Mouse (Mus musculus) hindbrain, embryonic 14.5 days (tissue): Measurements from ENCODE around the gene Gadd45gip1. TPM values are rescaled to one million over a fixed set of nuclear protein-coding genes. Genes with fewer than 3 reads are reported as not detected.

Experiments
- ATAC-seq: fragments of 200-750 bp; cut with Nextera tagmentation; 2 replicates; pipeline ENCODE4 v1.8.0; 2017; ENCODE audit warnings: moderate number of reproducible peaks, mild to moderate bottlenecking, moderate TSS enrichment, moderate library complexity; ENCODE audit not compliant: low FRiP score
- DNase-seq: peaks from one replicate; pipeline ENCODE4 v3.0.0-alpha.2; 2015; ENCODE audit warnings: low spot score
- H3K27ac ChIP-seq: fragments of 300-500 bp; sonication (generic); 2 replicates; pipeline ENCODE4 v1.5.1; 2014; ENCODE audit warnings: mild to moderate bottlenecking, moderate library complexity
- H3K27me3 ChIP-seq: fragments of 300-500 bp; sonication (generic); 2 replicates; pipeline ENCODE4 v1.6.1; 2014; ENCODE audit warnings: mild to moderate bottlenecking, low read length, mixed read lengths; ENCODE audit not compliant: control insufficient read depth, insufficient read depth
- H3K36me3 ChIP-seq: fragments of 300-500 bp; sonication (generic); replicated peaks from 2 replicates; pipeline ENCODE4 v1.6.1; 2014; ENCODE audit not compliant: control insufficient read depth, insufficient read depth
- H3K4me1 ChIP-seq: fragments of 300-500 bp; sonication (generic); replicated peaks from 2 replicates; pipeline ENCODE4 v1.6.1; 2014; ENCODE audit warnings: antibody characterized with exemption, low read length, mixed read lengths; ENCODE audit not compliant: control insufficient read depth, insufficient read depth
- H3K4me2 ChIP-seq: fragments of 300-500 bp; sonication (generic); replicated peaks from 2 replicates; pipeline ENCODE4 v1.6.1; 2014; ENCODE audit warnings: mild to moderate bottlenecking, moderate library complexity
- H3K4me3 ChIP-seq: fragments of 300-500 bp; sonication (generic); replicated peaks from 2 replicates; pipeline ENCODE4 v1.5.1; 2014; ENCODE audit warnings: mild to moderate bottlenecking, low read length
- H3K9ac ChIP-seq: fragments of 300-500 bp; sonication (generic); 2 replicates; pipeline ENCODE4 v1.6.1; 2014
- H3K9me3 ChIP-seq: fragments of 300-500 bp; sonication (generic); 2 replicates; pipeline ENCODE4 v1.6.1; 2016; ENCODE audit warnings: low read length; ENCODE audit not compliant: control insufficient read depth
- WGBS: fragments of 180-500 bp; shearing (Covaris S2); extraction: QIAGEN DNeasy Blood & Tissue Kit; methylation state at CpG from one replicate; pipeline ENCODE4 v1.1.7; 2014; 5-methylcytosine and 5-hydroxymethylcytosine counted together
- polyA plus RNA-seq: library from polyadenylated mRNA; unstranded; fragments of >200 nt; fragmentation: Nextera tagmentation; extraction: Ambion mirVana; gene quantifications from 2 replicates; pipeline ENCODE4 v1.2.1, GENCODE M21; 2014

The Gadd45gip1 gene
- polyA plus RNA-seq, result 35.0 and 37.4 TPM in 2 replicates

DNA sequence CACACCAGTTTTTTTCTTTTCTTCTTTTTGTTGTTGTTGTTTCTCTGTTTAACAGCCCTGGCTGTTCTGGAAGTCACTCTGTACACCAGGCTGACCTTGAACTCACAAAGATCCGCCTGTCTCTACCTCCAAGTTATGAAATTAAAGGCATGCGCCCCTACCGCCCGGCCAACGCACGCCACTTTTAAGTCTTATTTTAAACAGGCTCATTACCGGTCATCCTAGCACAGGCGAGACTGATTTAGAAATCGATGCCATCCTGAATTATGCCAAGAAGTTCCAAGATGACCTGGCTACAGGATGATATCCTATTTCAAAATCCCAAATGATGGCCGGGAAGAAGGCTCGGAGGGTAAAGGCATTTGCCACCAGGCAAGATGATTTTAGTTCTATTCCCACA, at the start of gene Gadd45gip1:
Gene Gadd45gip1 (plus strand): TSS at position 33 of the 400 bp plus-strand sequence.
- H3K27ac ChIP-seq, result peak within 1 kb of the TSS; percentile 96
- H3K36me3 ChIP-seq, result peaks cover 28% of the 10 kb centered on the region
- DNase-seq (no peak), ATAC-seq (no peak)
- H3K27me3 ChIP-seq, result no peaks in the 10 kb centered on the region
- no peaks in the 10 kb centered on the region for H3K9me3 ChIP-seq
- H3K4me1 ChIP-seq, result peaks cover 11% of the 10 kb centered on the region
- peak within 1 kb of the TSS; percentile 85 for H3K4me3 ChIP-seq
- peak within 1 kb of the TSS; percentile 59 for H3K4me2 ChIP-seq
- 82% methylated on average over 11 of the region's 11 CpGs for WGBS
- H3K9ac ChIP-seq, result peak within 1 kb of the TSS; percentile 91

DNA sequence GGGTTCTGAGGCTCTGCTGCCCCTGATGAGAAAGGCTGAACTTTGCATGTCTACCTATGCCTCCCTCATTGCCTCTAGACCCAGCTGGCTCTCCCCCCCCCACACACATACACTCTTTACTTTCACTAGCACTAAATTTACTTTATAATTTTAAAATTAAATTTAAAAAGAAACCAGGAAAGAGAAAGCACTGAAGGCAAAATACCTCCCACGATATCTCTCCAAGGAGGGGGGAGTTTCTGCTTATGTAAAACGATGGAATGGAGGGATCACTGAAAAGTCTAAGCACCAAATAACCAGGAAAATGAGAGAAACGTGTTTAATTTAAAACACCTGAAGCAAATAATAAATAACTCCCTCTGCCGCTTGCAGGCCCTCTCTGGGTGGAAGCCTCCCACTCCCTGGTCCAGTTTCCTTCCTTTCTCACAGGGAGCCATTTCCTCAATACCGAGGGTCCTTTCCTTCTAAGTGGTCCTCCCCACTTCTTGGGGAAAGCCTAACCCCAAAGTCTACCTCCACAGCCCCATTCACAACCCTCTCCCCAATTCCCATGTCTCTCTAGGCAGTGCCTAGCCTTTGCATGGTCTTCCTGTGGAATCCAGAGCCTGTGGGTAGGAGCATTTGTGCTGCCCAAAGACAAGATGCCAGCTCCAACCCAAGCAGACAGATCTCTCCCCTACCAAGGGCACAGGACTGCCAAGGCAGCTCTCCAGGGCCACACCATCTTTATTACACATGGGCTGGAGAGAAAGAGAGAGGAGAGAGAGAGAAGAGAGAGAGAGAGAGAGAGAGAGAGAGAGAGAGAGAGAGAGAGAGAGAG, 49.4 kb upstream of the Gadd45gip1 start:
- H3K4me2 ChIP-seq, result no peak overlapping the region
- DNase-seq (no peak), ATAC-seq (no peak)
- no peaks in the 10 kb centered on the region for H3K9me3 ChIP-seq
- H3K27ac ChIP-seq, result no peak overlapping the region
- peaks cover 32% of the 10 kb centered on the region for H3K4me1 ChIP-seq
- peaks cover 93% of the 10 kb centered on the region for H3K27me3 ChIP-seq
- no peaks in the 10 kb centered on the region for H3K36me3 ChIP-seq
- 21% methylated on average over 5 of the region's 5 CpGs for WGBS
- no peak overlapping the region for H3K9ac ChIP-seq
- no peak overlapping the region for H3K4me3 ChIP-seq

GRCm38 (mm10) chr8:84782680-84783079, 48.6 kb upstream of the Gadd45gip1 start:
- DNase-seq (no peak), ATAC-seq (no peak)
- H3K27ac ChIP-seq, result no peak overlapping the region
- peaks cover 32% of the 10 kb centered on the region for H3K4me1 ChIP-seq
- H3K4me2 ChIP-seq, result no peak overlapping the region
- H3K9ac ChIP-seq, result no peak overlapping the region
- no peak overlapping the region for H3K4me3 ChIP-seq
- H3K9me3 ChIP-seq, result no peaks in the 10 kb centered on the region
- 16% methylated on average over 10 of the region's 10 CpGs for WGBS
- H3K27me3 ChIP-seq, result peaks cover 93% of the 10 kb centered on the region
- no peaks in the 10 kb centered on the region for H3K36me3 ChIP-seq

- Histone ChIP-seq H3K4me1 (peaks cover 37% of the 10 kb centered on the region), H3K4me2 (no peak overlapping the region), H3K27ac (no peak overlapping the region), H3K36me3 (no peaks in the 10 kb centered on the region), H3K4me3 (no peak overlapping the region), H3K27me3 (peaks cover 93% of the 10 kb centered on the region), H3K9me3 (no peaks in the 10 kb centered on the region), H3K9ac (no peak overlapping the region)
- no peak for ATAC-seq
- 12% methylated on average over 11 of the region's 11 CpGs for WGBS
- no peak for DNase-seq
Observed at GRCm38 (mm10) chr8:84783198-84783918, 48.0 kb upstream of the Gadd45gip1 start.

DNA sequence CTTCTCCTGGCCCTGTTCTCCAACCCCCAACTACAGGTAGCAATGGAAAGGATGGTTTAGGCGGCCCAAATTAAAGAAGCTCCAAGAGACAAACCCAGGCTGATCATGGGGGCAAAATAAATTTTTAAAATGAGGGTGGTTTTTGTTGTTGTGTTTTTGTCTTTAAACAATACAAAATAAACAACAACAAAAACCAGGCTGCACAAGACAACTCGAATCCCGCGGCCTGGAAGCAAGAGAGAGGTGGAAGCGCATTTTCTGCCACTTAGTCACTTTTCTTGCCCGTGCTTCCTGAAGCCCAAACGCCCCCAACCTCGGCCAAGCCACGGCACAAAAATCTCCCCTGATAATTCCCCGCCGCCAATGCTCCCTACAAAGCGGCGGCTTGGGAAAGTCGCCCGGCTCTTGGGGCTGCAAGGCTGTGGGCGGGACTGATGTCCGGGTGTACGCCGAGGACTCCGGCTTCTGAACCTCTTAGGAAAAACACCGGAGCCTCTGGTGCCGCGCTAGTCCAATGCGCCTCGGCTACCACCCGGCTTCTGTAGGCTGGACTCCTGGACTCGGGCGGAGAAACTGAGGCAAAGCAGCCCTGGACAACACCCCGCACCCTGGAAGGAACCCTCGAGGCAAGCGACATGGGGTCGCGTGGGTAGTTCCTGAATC, 47.3 kb upstream of the Gadd45gip1 start:
- Histone ChIP-seq H3K36me3 (no peaks in the 10 kb centered on the region), H3K27me3 (peaks cover 93% of the 10 kb centered on the region), H3K4me3 (peak overlapping the region; percentile 16), H3K4me2 (peak overlapping the region; percentile 45), H3K9ac (peak overlapping the region; percentile 51), H3K27ac (no peak overlapping the region), H3K9me3 (no peaks in the 10 kb centered on the region), H3K4me1 (peaks cover 40% of the 10 kb centered on the region)
- WGBS, result 3% methylated on average over 33 of the region's 33 CpGs
- ATAC-seq (no peak), DNase-seq (no peak)

DNA sequence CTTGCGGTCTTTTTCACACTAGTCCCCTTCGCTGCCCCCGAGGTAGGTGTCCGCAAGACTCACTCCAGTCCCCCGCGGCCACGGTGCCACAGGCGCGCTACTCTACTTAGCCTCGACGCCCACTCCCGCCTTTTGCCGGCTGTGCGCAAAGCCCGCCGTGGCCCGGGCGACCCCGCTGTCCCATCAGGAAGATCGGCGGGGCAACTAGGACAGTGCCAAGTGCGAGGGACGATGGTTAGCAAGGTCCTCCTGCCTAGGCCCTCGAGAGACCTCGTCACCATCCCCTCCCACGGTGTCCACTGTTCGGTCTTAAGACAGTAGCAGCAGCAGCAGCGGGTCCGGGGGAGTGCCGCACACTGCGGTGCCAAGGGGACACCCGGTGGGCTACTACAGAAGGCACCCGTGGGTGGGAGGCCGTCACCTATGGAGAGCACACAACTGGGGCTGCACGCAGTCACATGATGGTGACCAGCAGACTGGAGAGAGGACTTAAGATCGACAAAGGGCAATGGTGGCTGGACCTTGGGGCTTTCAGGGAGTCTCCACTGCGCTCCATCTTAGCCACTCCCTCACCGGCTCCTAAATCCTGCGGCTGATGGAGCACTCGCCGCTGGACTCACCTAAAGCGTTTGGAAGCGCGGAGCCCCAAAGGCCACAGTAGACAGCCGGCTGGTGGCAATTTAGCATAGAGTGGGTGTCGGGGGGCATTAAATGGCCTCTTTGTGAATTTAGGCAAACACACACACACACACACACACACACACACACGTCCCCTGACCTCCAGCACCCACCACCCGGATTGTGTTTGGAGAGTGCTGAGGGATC, 46.4 kb upstream of the Gadd45gip1 start:
- Histone ChIP-seq H3K9ac (peak overlapping the region; percentile 51), H3K4me3 (peak overlapping the region; percentile 16), H3K36me3 (no peaks in the 10 kb centered on the region), H3K27me3 (peaks cover 93% of the 10 kb centered on the region), H3K4me2 (peak overlapping the region; percentile 45), H3K9me3 (no peaks in the 10 kb centered on the region), H3K4me1 (peaks cover 40% of the 10 kb centered on the region), H3K27ac (no peak overlapping the region)
- DNase-seq (no peak), ATAC-seq (no peak)
- WGBS, result 2% methylated on average over 48 of the region's 48 CpGs

DNA sequence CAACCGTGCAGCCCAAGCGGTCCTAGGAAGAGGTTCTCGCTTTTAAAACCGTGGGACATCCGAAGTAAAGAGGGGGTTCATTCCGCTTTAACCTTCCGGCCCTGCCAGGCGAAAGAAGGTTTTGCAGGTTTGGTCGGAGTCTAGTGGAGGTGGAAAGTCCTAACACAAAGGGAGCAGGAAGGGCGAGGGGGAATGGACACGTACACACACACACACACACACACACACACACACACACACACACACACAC, 45.9 kb upstream of the Gadd45gip1 start:
- no peak overlapping the region for H3K9ac ChIP-seq
- H3K4me1 ChIP-seq, result peaks cover 45% of the 10 kb centered on the region
- H3K9me3 ChIP-seq, result no peaks in the 10 kb centered on the region
- no peaks in the 10 kb centered on the region for H3K36me3 ChIP-seq
- 8% methylated on average over 11 of the region's 11 CpGs for WGBS
- DNase-seq (no peak), ATAC-seq (no peak)
- peaks cover 95% of the 10 kb centered on the region for H3K27me3 ChIP-seq
- no peak overlapping the region for H3K27ac ChIP-seq
- H3K4me2 ChIP-seq, result peak overlapping the region; percentile 45
- no peak overlapping the region for H3K4me3 ChIP-seq

- Histone ChIP-seq H3K9me3 (no peaks in the 10 kb centered on the region), H3K4me3 (peak overlapping the region; percentile 6), H3K27ac (no peak overlapping the region), H3K4me1 (peaks cover 50% of the 10 kb centered on the region), H3K4me2 (peak overlapping the region; percentile 45; the same call in 1 of the 2 replicates), H3K36me3 (no peaks in the 10 kb centered on the region), H3K27me3 (peaks cover 95% of the 10 kb centered on the region), H3K9ac (no peak overlapping the region; the same call in 1 of the 2 replicates)
- WGBS, result 6% methylated on average over 38 of the region's 38 CpGs
- DNase-seq (no peak), ATAC-seq (peak; percentile 28; the same call in 1 of the 2 replicates)
Observed at GRCm38 (mm10) chr8:84785756-84786677, 45.3 kb upstream of the Gadd45gip1 start.
